Mouse (Mus musculus): ENCODE data around the gene Ap1m2.

DNA sequence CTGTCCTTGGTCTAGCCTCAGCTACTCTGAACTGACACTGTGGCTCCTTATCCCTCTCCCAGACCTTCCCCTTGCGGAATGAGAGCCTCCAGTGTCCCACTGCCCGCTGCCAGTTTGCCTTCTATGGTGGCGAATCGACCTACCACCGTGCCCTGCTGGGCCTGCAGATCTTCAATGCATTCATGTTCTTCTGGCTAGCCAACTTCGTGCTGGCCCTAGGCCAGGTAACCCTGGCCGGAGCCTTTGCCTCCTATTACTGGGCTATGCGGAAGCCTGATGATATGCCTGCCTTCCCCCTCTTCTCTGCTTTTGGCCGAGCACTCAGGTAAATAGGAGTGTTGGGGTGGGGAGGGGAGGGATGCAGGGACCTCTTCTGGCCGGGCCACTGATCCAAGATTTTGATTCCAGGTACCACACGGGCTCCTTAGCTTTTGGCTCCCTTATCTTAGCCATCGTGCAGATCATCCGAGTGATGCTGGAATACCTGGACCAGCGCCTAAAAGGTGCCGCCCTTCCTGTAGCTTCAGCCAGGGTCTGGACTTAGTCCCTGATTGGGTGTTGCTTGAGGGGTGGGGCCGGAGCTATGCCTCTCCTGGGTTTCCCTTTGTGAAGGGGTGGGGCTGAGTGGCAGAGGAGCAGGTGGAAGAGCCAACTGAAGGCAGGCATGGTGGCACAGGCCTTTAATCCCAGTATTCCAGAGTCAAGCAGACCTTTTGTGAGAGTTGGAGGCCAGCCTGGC lies 34.7 kb upstream of the Ap1m2 start:
- TF ChIP-seq CTCF (IDR thresholded peaks at IDR 0.05; ENCODE audit: low read depth, low read length) (no peak), GATA1 (IDR thresholded peaks at IDR 0.05; ENCODE audit: borderline replicate concordance, low read length) (no peak), TAL1 (conservative IDR thresholded peaks at IDR 0.05; ENCODE audit: low read depth, low read length) (no peak), POLR2AphosphoS5 (IDR thresholded peaks at IDR 0.05; ENCODE audit: insufficient replicate concordance, low read depth, low read length) (no peak), GATA2 (IDR thresholded peaks at IDR 0.05; ENCODE audit: borderline replicate concordance, low read depth, low read length) (no peak)
